Mouse (Mus musculus) midbrain, embryonic 14.5 days (tissue): Measurements from ENCODE around the gene Mafg. TPM values are rescaled to one million over a fixed set of nuclear protein-coding genes. Genes with fewer than 3 reads are reported as not detected.

ENCODE experiments used
- ATAC-seq: fragments of 200-750 bp; cut with Nextera tagmentation; 2 replicates; pipeline ENCODE4 v1.8.0; 2017; ENCODE audit warnings: moderate number of reproducible peaks, moderate library complexity; ENCODE audit not compliant: low FRiP score, low TSS enrichment
- DNase-seq: peaks from one replicate; pipeline ENCODE4 v3.0.0-alpha.2; 2015
- H3K27ac ChIP-seq: fragments of 300-500 bp; sonication (generic); replicated peaks from 2 replicates; pipeline ENCODE4 v1.5.1; 2014; ENCODE audit warnings: mild to moderate bottlenecking, low read depth, low read length, moderate library complexity
- H3K27me3 ChIP-seq: fragments of 300-500 bp; sonication (generic); 2 replicates; pipeline ENCODE4 v1.6.1; 2014; ENCODE audit warnings: low read length, control low read depth, mixed read lengths; ENCODE audit not compliant: control insufficient read depth, insufficient read depth
- H3K36me3 ChIP-seq: fragments of 300-500 bp; sonication (generic); 2 replicates; pipeline ENCODE4 v1.6.1; 2014; ENCODE audit warnings: low read length, control low read depth; ENCODE audit not compliant: control insufficient read depth, insufficient read depth
- H3K4me1 ChIP-seq: fragments of 300-500 bp; sonication (generic); 2 replicates; pipeline ENCODE4 v1.6.1; 2014; ENCODE audit warnings: mild to moderate bottlenecking, antibody characterized with exemption, low read length, control low read depth; ENCODE audit not compliant: control insufficient read depth, insufficient read depth
- H3K4me2 ChIP-seq: fragments of 300-500 bp; sonication (generic); 2 replicates; pipeline ENCODE4 v1.6.1; 2014; ENCODE audit warnings: mild to moderate bottlenecking, low read length, moderate library complexity
- H3K4me3 ChIP-seq: fragments of 300-500 bp; sonication (generic); replicated peaks from 2 replicates; pipeline ENCODE4 v1.5.1; 2014; ENCODE audit warnings: low read depth, low read length
- H3K9ac ChIP-seq: fragments of 300-500 bp; sonication (generic); replicated peaks from 2 replicates; pipeline ENCODE4 v1.6.1; 2014; ENCODE audit warnings: mild to moderate bottlenecking, low read length, moderate library complexity
- H3K9me3 ChIP-seq: fragments of 300-500 bp; sonication (generic); 2 replicates; pipeline ENCODE4 v1.6.1; 2016; ENCODE audit warnings: low read length, control low read depth, mixed read lengths; ENCODE audit not compliant: control insufficient read depth
- WGBS: fragments of 180-500 bp; shearing (Covaris S2); extraction: QIAGEN DNeasy Blood & Tissue Kit; methylation state at CpG from one replicate; pipeline ENCODE4 v1.1.7; 2014; 5-methylcytosine and 5-hydroxymethylcytosine counted together
- polyA plus RNA-seq: library from polyadenylated mRNA; unstranded; fragments of >200 nt; fragmentation: Nextera tagmentation; extraction: Ambion mirVana; gene quantifications from 2 replicates; pipeline ENCODE4 v1.2.1, GENCODE M21; 2014

Gene Mafg
- polyA plus RNA-seq, 1 experiment from 2014 or later, result 37.4 TPM

DNA sequence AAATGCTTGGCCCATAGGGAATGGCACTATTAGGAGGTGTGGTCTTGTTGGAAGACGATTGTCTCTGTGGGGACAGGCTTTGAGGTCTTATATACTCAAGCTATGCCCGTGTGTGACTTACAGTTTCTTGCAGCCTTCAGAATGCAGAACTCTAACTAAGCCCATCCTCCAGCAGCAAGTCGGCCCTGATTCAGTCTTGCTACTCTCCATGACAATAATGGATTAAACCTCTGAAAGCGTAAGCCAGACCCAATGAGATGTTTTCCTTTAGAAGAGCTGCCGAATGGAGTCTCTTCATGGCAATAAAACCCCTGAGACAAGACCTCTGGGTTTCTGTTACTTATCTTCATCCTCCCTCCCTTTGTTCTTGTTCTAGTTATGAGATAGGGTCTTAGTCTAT is 1.4 kb upstream of the Mafg start:
- Histone ChIP-seq H3K4me3 (no peak overlapping the region), H3K27me3 (no peaks in the 10 kb centered on the region), H3K4me2 (no peak overlapping the region), H3K27ac (no peak overlapping the region), H3K9ac (no peak overlapping the region), H3K9me3 (no peaks in the 10 kb centered on the region), H3K36me3 (no peaks in the 10 kb centered on the region), H3K4me1 (peaks cover 11% of the 10 kb centered on the region)
- WGBS, result 62% methylated on average over 5 of the region's 5 CpGs
- ATAC-seq (no peak), DNase-seq (no peak)

DNA sequence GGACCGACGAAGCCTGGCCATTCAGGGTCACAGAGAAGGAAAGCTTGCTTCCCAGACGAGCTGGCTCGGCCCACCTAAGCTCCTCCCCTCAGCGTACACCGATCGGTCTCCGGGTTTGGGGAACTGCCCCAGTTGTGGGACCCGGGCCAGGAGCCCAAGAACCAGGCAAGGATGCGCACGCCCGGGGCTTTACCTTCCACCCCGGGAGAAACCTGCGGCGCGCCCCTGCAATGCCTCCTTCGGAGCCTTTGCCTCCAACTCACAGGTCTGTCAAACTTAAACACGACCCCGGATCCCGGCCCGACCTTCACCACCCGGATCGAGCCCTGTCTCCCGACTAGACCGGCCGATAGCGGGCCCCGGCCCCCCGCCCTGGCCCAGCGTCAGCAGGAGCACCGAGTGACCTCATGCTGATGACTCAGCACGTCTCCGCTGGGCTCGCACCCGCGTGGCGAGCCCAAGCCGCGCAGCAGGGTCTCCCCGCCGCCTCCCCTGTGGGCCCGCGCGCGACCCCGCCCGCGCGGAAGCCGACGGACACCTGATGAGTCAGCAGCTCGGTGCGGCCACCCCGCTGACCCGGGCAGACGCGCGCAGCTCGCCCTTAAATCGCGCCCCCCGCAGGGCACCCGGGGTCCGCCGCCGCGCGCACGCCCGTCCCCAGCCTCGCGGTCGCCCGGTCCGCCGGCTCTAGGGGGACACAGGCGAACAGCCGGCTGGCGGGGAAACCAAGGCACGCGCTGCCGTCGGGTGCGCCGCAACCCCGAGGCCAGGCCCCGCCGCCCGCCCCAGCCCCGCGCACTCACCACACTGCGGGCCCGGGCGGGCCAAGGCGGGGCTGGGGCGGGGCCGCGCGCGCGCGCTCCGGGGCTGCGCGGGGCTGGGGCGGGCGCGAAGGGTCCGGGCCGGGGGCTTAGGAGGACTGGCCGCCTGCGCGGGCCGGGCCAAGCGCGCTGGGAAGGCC is 561 bp downstream of the Mafg start:
- Histone ChIP-seq H3K27ac (peak overlapping the region; percentile 87), H3K9me3 (no peaks in the 10 kb centered on the region), H3K4me3 (peak overlapping the region; percentile 87), H3K4me1 (peaks cover 11% of the 10 kb centered on the region), H3K36me3 (peaks cover 14% of the 10 kb centered on the region), H3K4me2 (peak overlapping the region; percentile 90), H3K27me3 (no peaks in the 10 kb centered on the region), H3K9ac (peak overlapping the region; percentile 89)
- DNase-seq (peak; percentile 75), ATAC-seq (peak; percentile 84)
- under 1% methylated on average over 112 of the region's 116 CpGs for WGBS

DNA sequence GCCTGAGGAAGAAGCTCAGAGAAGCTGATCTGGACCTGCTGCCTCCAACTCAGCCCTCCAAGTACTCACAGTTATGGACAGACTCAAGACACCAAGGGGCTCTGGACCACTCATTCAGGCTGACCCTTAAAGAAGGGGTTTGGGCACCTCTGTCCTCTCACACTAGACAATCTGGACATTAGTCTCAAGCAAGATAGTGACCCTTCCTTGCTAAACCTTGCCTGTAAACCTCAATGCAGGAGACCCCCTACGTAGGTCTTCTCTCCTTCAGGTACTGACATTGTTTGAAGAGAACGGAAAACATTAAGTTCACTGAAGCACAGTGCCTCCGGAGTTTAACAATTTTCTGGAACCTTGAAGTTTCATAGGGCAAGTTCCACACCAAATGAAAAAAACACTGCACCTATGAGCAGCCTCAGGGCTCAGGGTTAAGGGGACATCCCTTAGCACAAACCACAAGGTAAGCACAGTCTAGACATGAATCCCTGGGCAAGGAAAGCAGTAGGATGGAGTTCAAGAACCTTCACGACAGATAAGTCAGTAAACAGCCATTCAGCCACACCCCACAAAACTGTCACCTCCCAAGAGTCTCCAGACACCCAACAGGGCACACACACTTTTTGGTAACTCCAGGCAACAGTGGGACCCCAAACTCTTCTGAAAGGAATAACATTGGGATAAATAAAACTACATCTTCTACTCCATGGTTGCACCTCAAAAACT is 1.5 kb downstream of the Mafg start:
- Histone ChIP-seq H3K4me3 (peak overlapping the region; percentile 87), H3K9ac (peak overlapping the region; percentile 89), H3K36me3 (peaks cover 24% of the 10 kb centered on the region), H3K9me3 (no peaks in the 10 kb centered on the region), H3K4me2 (peak overlapping the region; percentile 90), H3K27ac (0 out of 2 replicates have a peak overlapping the region, but pooled peaks have one; percentile 87), H3K4me1 (peaks cover 11% of the 10 kb centered on the region), H3K27me3 (no peaks in the 10 kb centered on the region)
- ATAC-seq, result no peak
- no peak for DNase-seq
- WGBS, result 65% methylated on average over 4 of the region's 4 CpGs

DNA sequence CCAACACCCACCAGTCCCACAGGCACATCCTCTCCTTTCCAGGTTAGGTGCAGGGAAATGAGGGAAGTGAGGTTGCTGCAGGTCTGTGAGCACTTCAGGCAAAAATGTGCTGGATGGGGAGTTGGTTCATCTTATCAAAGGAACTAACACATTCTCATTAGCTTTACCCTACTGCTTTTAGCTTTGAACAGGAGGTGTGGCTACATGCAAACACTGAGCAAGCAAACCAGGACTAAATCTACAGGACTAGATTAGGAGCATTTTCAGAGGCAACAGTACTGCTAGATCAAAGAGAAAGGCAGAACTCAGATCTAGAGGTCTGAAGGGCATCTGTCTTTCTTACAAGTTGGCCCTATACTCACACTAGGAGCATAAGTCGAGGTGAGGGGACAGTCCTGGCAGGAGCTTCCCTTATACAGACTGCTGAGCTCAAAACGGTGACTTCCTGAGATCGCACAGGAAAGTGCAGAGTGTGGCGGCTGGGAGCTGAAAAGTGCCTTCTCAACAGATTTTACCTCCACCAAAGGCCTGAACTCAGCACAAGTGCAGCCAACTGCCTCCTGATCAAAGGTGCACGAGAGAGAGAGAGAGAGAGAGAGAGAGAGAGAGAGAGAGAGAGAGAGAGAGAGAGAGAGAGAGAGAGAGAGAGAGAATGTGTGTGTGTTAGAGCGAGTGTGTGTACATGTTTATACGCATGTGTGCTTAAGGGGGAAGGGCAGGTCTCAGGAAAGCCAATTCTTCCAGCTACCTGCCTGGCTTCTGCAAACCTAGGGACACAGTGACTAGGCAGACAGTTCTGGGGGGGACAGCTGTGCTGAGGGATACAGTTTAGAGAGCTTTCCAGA is 2.3 kb downstream of the Mafg start:
- Histone ChIP-seq H3K9me3 (no peaks in the 10 kb centered on the region), H3K4me3 (peak overlapping the region; percentile 87; the same call in 1 of the 2 replicates), H3K4me2 (peak overlapping the region; percentile 90; the same call in 1 of the 2 replicates), H3K27ac (no peak overlapping the region), H3K9ac (peak overlapping the region; percentile 23; the same call in 1 of the 2 replicates), H3K36me3 (peaks cover 28% of the 10 kb centered on the region), H3K27me3 (no peaks in the 10 kb centered on the region), H3K4me1 (peaks cover 11% of the 10 kb centered on the region)
- WGBS, result 38% methylated on average over 7 of the region's 7 CpGs
- DNase-seq, result no peak
- ATAC-seq, result no peak

DNA sequence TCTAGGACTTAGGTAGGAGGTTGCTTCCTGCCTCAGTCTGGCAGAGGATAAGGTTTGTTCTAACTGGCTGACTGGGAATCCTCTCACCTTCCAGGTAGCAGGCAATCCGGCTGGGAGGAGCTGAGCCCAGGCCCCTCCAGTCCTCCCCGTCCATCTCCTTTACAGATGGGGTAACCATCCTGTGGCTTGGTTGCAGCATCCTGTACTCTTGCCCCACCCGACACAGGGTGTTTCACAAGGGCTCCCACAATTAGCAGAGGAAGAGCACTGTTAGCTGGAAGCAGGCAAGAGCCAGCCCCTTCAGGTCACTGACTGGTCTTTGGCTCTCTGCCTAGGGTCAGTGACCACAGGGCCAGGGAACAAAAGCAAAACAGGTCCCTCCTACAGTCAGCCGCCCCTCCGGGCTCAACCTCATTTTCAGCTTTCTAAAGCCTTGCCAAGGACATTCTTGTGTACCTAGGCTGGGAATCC is 3.0 kb downstream of the Mafg start:
- Histone ChIP-seq H3K9ac (peak overlapping the region; percentile 22; the same call in 1 of the 2 replicates), H3K4me2 (no peak overlapping the region)
- no peak for DNase-seq

DNA sequence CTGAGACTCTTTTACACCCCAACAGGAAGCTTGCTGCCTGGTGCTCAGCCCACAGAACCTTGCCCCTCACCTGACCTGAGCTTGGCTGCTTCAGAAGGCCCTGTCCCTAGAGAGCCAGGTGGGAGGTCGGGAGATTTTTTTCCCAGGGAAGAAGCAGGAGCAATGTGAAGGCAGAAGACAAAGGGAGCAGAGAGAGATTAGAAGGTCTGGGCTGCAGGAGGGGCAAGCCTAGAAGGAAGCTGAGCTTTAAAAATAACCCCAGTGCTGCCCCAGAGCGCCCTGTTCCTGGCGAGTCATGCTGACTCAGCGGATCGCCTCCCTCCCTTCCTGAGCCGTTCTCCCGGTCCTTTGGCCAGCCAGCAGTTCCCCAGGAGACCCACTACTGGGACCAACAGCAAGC is 3.5 kb downstream of the Mafg start:
- Histone ChIP-seq H3K27ac (no peak overlapping the region), H3K36me3 (peaks cover 28% of the 10 kb centered on the region), H3K4me1 (peaks cover 17% of the 10 kb centered on the region), H3K4me3 (no peak overlapping the region; the same call in 1 of the 2 replicates), H3K9ac (peak overlapping the region; percentile 22; the same call in 1 of the 2 replicates), H3K9me3 (no peaks in the 10 kb centered on the region), H3K27me3 (no peaks in the 10 kb centered on the region), H3K4me2 (no peak overlapping the region)
- ATAC-seq, result no peak
- WGBS, result 27% methylated on average over 7 of the region's 7 CpGs
- DNase-seq, result no peak

More for the DNA sequence above, 3.0 kb downstream of the Mafg start:
- Histone ChIP-seq H3K27me3 (no peaks in the 10 kb centered on the region), H3K4me3 (no peak overlapping the region), H3K4me1 (peaks cover 13% of the 10 kb centered on the region), H3K9me3 (no peaks in the 10 kb centered on the region), H3K27ac (no peak overlapping the region), H3K36me3 (peaks cover 28% of the 10 kb centered on the region)
- no peak for ATAC-seq
- WGBS, result 29% methylated on average over 5 of the region's 5 CpGs

DNA sequence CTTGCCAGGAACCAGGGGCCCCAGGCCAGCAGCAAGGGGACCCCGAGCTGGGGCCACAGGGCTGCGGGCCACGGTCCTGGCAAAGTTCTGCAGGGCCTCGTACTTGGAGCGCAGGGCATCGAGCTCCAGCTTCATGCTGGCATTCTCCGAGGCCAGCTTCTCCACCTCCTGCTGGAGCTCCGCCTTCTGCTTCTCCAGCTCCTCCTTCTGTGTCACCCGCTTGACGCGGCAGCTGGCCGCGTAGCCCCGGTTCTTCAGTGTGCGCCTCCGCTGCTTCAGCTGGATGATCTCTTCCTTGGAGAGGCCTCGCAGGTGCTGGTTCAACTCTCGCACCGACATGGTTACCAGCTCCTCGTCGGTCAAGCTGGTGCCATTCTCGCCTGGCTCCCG is 4.1 kb downstream of the Mafg start:
- no peak for DNase-seq
- H3K4me2 ChIP-seq, result no peak overlapping the region
- H3K4me3 ChIP-seq, result no peak overlapping the region
- H3K9me3 ChIP-seq, result no peaks in the 10 kb centered on the region
- WGBS, result 64% methylated on average over 23 of the region's 23 CpGs
- H3K9ac ChIP-seq, result no peak overlapping the region
- H3K36me3 ChIP-seq, result peaks cover 28% of the 10 kb centered on the region
- no peak overlapping the region for H3K27ac ChIP-seq
- no peak for ATAC-seq
- H3K27me3 ChIP-seq, result no peaks in the 10 kb centered on the region
- H3K4me1 ChIP-seq, result peaks cover 18% of the 10 kb centered on the region
